Mouse (Mus musculus) embryonic facial prominence, embryonic 12.5 days (tissue): Measurements from ENCODE around the gene Aldh4a1. TPM values are rescaled to one million over a fixed set of nuclear protein-coding genes. Genes with fewer than 3 reads are reported as not detected.
A peak's percentile ranks its signal among the peaks of the same experiment; 100 is the strongest.

Source experiments
- ATAC-seq: fragments of 200-750 bp; cut with Nextera tagmentation; 2 replicates; pipeline ENCODE4 v1.8.0; 2017; ENCODE audit not compliant: insufficient number of reproducible peaks, insufficient read depth, low FRiP score, low TSS enrichment
- H3K27ac ChIP-seq: fragments of 300-500 bp; sonication (generic); 2 replicates; pipeline ENCODE4 v1.5.1; 2016; ENCODE audit warnings: mild to moderate bottlenecking
- H3K27me3 ChIP-seq: fragments of 300-500 bp; sonication (generic); 2 replicates; pipeline ENCODE4 v1.6.1; 2016; ENCODE audit warnings: mild to moderate bottlenecking, moderate library complexity
- H3K36me3 ChIP-seq: fragments of 300-500 bp; sonication (generic); 2 replicates; pipeline ENCODE4 v1.6.1; 2016; ENCODE audit warnings: mild to moderate bottlenecking
- H3K4me1 ChIP-seq: fragments of 300-500 bp; sonication (generic); 2 replicates; pipeline ENCODE4 v1.6.1; 2016
- H3K4me2 ChIP-seq: fragments of 300-500 bp; sonication (generic); replicated peaks from 2 replicates; pipeline ENCODE4 v1.6.1; 2016; ENCODE audit warnings: mild to moderate bottlenecking, moderate library complexity
- H3K4me3 ChIP-seq: fragments of 300-500 bp; sonication (generic); 2 replicates; pipeline ENCODE4 v1.5.1; 2016; ENCODE audit warnings: mild to moderate bottlenecking
- H3K9ac ChIP-seq: fragments of 300-500 bp; sonication (generic); 2 replicates; pipeline ENCODE4 v1.6.1; 2016; ENCODE audit warnings: mild to moderate bottlenecking, moderate library complexity
- H3K9me3 ChIP-seq: fragments of 300-500 bp; sonication (generic); 2 replicates; pipeline ENCODE4 v1.6.1; 2016; ENCODE audit warnings: mild to moderate bottlenecking, moderate library complexity
- WGBS: fragments of 180-500 bp; shearing (Covaris S2); methylation state at CpG from one replicate; pipeline ENCODE4 v1.1.7; 2016; 5-methylcytosine and 5-hydroxymethylcytosine counted together
- polyA plus RNA-seq: library from polyadenylated mRNA; unstranded; fragments of >200 nt; fragmentation: Nextera tagmentation; extraction: Ambion mirVana; gene quantifications from 2 replicates; pipeline ENCODE4 v1.2.1, GENCODE M21; 2016

Aldh4a1 gene
- 25.6 and 27.1 TPM in 2 replicates for polyA plus RNA-seq

DNA sequence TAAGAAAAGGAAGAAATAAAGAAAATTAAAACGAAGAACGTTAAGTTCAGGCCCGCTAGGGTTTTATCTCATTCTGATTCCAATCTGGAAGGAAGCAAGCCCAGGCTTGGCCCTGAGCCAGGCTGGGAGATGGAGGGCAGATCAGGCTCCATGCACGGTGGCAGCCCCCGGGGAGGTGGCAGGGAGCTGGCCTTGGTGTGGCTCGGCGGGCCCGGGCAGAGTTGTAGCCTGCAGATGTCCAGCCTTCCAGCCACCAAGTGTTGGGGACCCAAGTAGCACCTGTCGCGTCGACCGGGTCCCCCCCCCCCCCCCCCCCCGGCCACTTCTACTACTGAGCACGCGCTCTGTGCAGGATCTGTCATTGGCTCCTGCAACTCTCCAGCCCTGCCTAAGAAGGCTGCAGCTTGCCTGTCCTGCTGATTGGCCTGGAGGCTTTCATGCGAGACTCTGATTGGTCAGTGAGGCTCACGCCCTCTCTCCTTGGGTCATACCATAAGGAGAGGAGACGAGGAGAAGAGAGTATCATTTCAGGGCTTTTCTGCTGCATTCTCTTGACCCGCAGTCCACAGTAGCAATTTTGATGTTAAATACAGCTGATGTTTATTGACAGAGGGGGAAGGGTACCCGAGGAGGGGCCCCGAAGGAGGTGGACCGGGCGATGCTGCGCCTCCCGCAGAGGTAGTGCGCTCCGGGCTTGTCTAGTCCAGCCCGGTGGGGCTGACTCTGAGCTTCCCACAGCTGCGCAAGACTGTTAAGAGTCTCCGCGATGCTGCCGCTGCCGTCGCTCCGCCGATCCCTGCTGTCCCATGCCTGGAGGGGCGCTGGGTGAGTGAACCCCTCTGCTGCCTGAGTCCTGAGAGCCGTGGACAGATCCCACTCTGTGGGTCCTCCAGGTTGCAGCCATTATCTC, at the start of gene Aldh4a1:
Gene Aldh4a1 (plus strand): TSS at position 494 of the 910 bp plus-strand sequence.
- peak; percentile 99 for ATAC-seq
- Histone ChIP-seq H3K4me3 (peak within 1 kb of the TSS; percentile 71), H3K27ac (peak within 1 kb of the TSS; percentile 73), H3K36me3 (no peaks in the 10 kb centered on the region), H3K27me3 (no peaks in the 10 kb centered on the region), H3K4me2 (peak within 1 kb of the TSS; percentile 72), H3K9ac (peak within 1 kb of the TSS; percentile 72), H3K9me3 (no peaks in the 10 kb centered on the region), H3K4me1 (peaks cover 18% of the 10 kb centered on the region)
- WGBS = under 1% methylated on average over 33 of the region's 38 CpGs

GRCm38 (mm10) chr4:139572928-139573512, 49.6 kb upstream of the Aldh4a1 start:
- Histone ChIP-seq H3K4me1 (peaks cover 23% of the 10 kb centered on the region), H3K4me2 (no peak overlapping the region), H3K27me3 (no peaks in the 10 kb centered on the region), H3K4me3 (no peak overlapping the region), H3K9me3 (no peaks in the 10 kb centered on the region), H3K27ac (no peak overlapping the region), H3K9ac (no peak overlapping the region), H3K36me3 (no peaks in the 10 kb centered on the region)
- WGBS = 85% methylated on average over 12 of the region's 12 CpGs
- no peak for ATAC-seq

DNA sequence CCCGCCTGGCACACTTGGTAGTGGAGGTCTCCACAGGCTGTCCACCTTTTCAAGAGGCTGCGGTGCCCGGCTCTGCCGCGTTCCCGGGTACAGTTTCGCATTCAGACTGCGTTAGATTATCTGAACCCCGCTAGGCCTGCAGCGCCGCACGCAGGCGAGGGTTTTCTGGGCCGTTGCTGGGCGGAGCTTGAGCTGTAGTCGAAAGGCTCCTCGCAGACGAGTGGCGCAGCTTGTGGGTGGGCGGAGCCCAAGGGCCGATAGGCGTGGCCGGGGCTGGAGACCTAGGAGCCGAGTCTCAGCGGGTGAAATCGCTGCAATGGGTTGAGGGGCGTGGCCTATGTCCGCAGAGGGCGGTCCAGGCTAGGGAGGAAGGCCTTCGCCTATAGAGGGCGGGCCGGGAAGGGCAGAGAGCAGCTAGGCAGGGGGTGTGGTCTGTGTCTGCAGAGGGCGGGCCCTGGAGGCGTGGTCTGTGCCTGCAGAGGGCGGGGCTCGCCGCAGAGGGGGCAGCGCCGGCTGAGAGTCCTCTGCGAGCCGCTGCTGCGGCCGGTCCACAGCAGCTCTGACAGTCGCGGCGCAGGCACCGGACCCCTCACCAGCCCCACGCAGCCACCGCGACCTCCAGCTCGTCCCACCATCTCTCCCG, 48.4 kb upstream of the Aldh4a1 start:
- H3K4me1 ChIP-seq = peaks cover 34% of the 10 kb centered on the region
- peak overlapping the region; percentile 75 for H3K4me3 ChIP-seq
- peak overlapping the region; percentile 97 for H3K4me2 ChIP-seq
- ATAC-seq = peak; percentile 93
- peak overlapping the region; percentile 85 for H3K27ac ChIP-seq
- H3K9ac ChIP-seq = peak overlapping the region; percentile 89
- no peaks in the 10 kb centered on the region for H3K9me3 ChIP-seq
- no peaks in the 10 kb centered on the region for H3K36me3 ChIP-seq
- WGBS = under 1% methylated on average over 51 of the region's 52 CpGs
- no peaks in the 10 kb centered on the region for H3K27me3 ChIP-seq

GRCm38 (mm10) chr4:139574799-139575672, 47.6 kb upstream of the Aldh4a1 start:
- ATAC-seq = peak; percentile 54; the same call in 1 of the 2 replicates
- H3K9ac ChIP-seq = peak overlapping the region; percentile 89
- WGBS = under 1% methylated on average over 111 of the region's 111 CpGs
- peaks cover 41% of the 10 kb centered on the region for H3K4me1 ChIP-seq
- H3K4me2 ChIP-seq = peak overlapping the region; percentile 97
- no peaks in the 10 kb centered on the region for H3K9me3 ChIP-seq
- H3K27ac ChIP-seq = peak overlapping the region; percentile 85
- peak overlapping the region; percentile 75 for H3K4me3 ChIP-seq
- no peaks in the 10 kb centered on the region for H3K27me3 ChIP-seq
- H3K36me3 ChIP-seq = no peaks in the 10 kb centered on the region

DNA sequence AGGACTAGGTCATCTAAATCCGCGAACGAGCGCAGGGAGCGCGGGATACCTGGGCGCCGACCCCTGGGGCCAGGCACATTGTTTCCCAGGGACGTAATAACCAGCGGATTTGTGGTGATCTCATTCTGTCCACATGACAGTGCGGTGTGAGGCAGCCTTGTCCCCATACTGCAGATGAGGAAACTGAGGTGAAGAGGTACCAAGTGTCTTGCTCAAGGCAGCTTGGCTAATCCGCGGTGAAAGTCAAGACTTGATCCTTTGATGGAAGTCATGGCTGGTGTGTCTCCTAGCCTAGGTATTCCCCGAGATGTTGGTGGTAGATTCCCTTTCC, 47.0 kb upstream of the Aldh4a1 start:
- 6% methylated on average over 14 of the region's 14 CpGs for WGBS
- H3K27me3 ChIP-seq = no peaks in the 10 kb centered on the region
- peak overlapping the region; percentile 97 for H3K4me2 ChIP-seq
- H3K27ac ChIP-seq = no peak overlapping the region
- peak overlapping the region; percentile 89 for H3K9ac ChIP-seq
- peaks cover 47% of the 10 kb centered on the region for H3K4me1 ChIP-seq
- ATAC-seq = no peak
- H3K9me3 ChIP-seq = no peaks in the 10 kb centered on the region
- peak overlapping the region; percentile 75 for H3K4me3 ChIP-seq
- H3K36me3 ChIP-seq = no peaks in the 10 kb centered on the region

GRCm38 (mm10) chr4:139576251-139576880, 46.3 kb upstream of the Aldh4a1 start:
- no peak for ATAC-seq
- WGBS = 35% methylated on average over 14 of the region's 14 CpGs
- H3K4me3 ChIP-seq = peak overlapping the region; percentile 75
- H3K27ac ChIP-seq = 0 out of 2 replicates have a peak overlapping the region, but pooled peaks have one; percentile 36
- H3K27me3 ChIP-seq = no peaks in the 10 kb centered on the region
- peaks cover 55% of the 10 kb centered on the region for H3K4me1 ChIP-seq
- H3K4me2 ChIP-seq = peak overlapping the region; percentile 97
- H3K36me3 ChIP-seq = no peaks in the 10 kb centered on the region
- peak overlapping the region; percentile 35 for H3K9ac ChIP-seq
- H3K9me3 ChIP-seq = no peaks in the 10 kb centered on the region

DNA sequence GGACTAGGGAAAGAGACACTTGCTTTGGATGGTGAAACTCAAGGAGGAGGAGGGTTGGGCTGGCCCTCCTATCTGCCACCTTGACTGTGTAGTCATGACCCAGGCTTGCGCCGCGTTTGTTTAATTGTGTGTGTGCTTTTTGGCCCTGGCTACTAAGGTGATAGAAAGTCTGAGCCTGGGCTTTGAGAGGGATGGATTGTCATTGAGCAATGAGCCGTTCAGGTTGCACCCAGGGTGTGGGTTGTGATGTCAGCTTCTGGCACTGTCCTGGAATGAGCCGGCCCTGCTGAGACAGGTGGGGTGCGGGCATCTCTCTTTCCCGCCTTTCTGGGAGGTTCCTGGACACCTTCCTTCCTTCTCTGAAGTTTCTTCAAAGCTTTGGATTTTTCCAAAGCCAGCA, 45.7 kb upstream of the Aldh4a1 start:
- Histone ChIP-seq H3K9me3 (no peaks in the 10 kb centered on the region), H3K9ac (peak overlapping the region; percentile 35; the same call in 1 of the 2 replicates), H3K36me3 (no peaks in the 10 kb centered on the region), H3K4me3 (no peak overlapping the region), H3K27me3 (no peaks in the 10 kb centered on the region), H3K4me2 (peak overlapping the region; percentile 97), H3K4me1 (peaks cover 61% of the 10 kb centered on the region), H3K27ac (no peak overlapping the region)
- no peak for ATAC-seq
- 84% methylated on average over 7 of the region's 7 CpGs for WGBS

- Histone ChIP-seq H3K4me2 (no peak overlapping the region), H3K4me1 (peaks cover 74% of the 10 kb centered on the region)
These were observed 44.3 kb upstream of the Aldh4a1 start for GRCm38 (mm10) chr4:139578389-139578788.

GRCm38 (mm10) chr4:139579003-139579402, 43.7 kb upstream of the Aldh4a1 start:
- 48% methylated on average over 10 of the region's 10 CpGs for WGBS
- H3K27ac ChIP-seq = no peak overlapping the region
- no peak for ATAC-seq
- H3K36me3 ChIP-seq = no peaks in the 10 kb centered on the region
- no peaks in the 10 kb centered on the region for H3K27me3 ChIP-seq
- no peak overlapping the region for H3K9ac ChIP-seq
- H3K4me1 ChIP-seq = peaks cover 78% of the 10 kb centered on the region
- no peaks in the 10 kb centered on the region for H3K9me3 ChIP-seq
- H3K4me2 ChIP-seq = no peak overlapping the region
- H3K4me3 ChIP-seq = no peak overlapping the region

More at GRCm38 (mm10) chr4:139578389-139578788, 44.3 kb upstream of the Aldh4a1 start:
- H3K27ac ChIP-seq = no peak overlapping the region
- 90% methylated on average over 8 of the region's 8 CpGs for WGBS
- no peak overlapping the region for H3K9ac ChIP-seq
- H3K4me3 ChIP-seq = no peak overlapping the region
- no peaks in the 10 kb centered on the region for H3K36me3 ChIP-seq
- H3K27me3 ChIP-seq = no peaks in the 10 kb centered on the region
- H3K9me3 ChIP-seq = no peaks in the 10 kb centered on the region
- ATAC-seq = no peak

DNA sequence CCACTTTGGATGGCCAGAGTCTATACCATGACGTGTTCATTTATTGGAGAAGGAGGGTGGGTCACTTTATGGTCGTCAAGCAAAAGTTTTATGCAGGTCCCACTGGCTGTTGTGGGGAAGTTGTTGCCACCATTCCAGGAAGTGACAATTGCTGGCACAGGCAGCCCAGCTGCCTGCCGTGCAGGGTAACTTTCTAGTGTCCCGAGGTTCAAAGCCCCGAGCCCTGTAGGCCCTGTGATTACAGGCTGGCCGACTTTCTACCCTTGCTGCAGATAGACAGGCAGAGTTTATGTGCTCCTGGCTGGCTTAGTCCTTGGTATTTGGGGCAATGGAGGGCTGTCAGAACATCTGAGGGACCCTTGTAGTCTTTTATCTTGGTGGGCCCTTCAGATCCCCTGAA, 43.2 kb upstream of the Aldh4a1 start:
- WGBS = 60% methylated on average over 6 of the region's 6 CpGs
- no peaks in the 10 kb centered on the region for H3K27me3 ChIP-seq
- no peaks in the 10 kb centered on the region for H3K36me3 ChIP-seq
- H3K4me3 ChIP-seq = no peak overlapping the region
- no peak overlapping the region for H3K9ac ChIP-seq
- H3K4me2 ChIP-seq = no peak overlapping the region
- H3K4me1 ChIP-seq = peaks cover 80% of the 10 kb centered on the region
- 0 out of 2 replicates have a peak overlapping the region, but pooled peaks have one; percentile 93 for H3K27ac ChIP-seq
- ATAC-seq = no peak
- no peaks in the 10 kb centered on the region for H3K9me3 ChIP-seq
